Mouse (Mus musculus): ENCODE measurements around the gene Usp34.

DNA sequence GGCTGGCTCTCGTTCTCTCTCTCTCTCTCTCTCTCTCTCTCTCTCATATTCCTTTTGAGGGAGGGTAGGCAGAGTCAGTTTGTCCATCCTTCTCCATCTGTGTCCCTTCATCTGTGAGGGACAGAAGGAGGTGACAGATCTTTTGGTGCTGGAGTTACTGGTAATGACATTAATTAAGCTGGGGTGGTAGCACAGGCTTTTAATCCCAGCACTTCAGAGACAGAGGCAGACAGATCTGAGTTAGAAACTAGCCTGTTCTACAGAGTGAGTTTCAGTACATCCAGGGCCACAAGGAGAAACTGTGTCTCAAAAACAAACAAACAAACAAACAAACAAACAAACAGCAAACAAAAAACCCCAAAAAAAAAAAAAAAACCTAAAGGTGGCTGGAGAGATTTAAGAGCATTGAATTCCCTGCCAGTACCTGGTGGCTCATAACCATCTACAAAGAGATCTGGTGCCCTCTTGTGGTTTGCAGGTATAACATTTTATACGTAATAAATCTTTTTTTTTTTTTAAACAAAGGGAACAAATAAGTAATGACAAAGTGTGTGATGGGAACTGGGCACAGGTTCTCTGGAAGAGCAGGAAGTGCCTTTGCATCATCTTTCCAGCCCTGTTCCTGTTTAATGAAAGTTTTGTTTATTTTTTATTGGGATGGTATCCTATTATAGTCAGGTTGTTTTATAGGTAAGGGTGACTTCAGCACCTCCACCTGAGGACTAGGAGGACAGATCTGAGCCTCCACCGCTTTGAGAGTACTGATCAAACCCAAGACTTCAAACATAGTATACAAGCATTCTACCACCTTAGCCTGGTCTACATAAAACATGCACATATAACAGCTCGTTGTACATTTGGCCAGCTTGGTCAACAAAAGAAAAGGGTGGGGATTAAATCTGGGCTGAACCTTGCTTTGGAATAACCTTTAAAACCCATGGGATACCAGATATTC is 34.6 kb upstream of the Usp34 start:
- TF ChIP-seq CTCF (IDR thresholded peaks at IDR 0.05; ENCODE audit: borderline replicate concordance, insufficient read depth, low read depth, low read length) = peak; percentile 22; the same call in 1 of the 2 replicates
- no peak for TF ChIP-seq POLR2A (IDR thresholded peaks at IDR 0.05; ENCODE audit: borderline replicate concordance, insufficient read depth, low read length)

All from cerebellum, adult 2 months (tissue).